Mouse (Mus musculus): Measurements from ENCODE around the gene Slc2a8.

Gene Slc2a8

DNA sequence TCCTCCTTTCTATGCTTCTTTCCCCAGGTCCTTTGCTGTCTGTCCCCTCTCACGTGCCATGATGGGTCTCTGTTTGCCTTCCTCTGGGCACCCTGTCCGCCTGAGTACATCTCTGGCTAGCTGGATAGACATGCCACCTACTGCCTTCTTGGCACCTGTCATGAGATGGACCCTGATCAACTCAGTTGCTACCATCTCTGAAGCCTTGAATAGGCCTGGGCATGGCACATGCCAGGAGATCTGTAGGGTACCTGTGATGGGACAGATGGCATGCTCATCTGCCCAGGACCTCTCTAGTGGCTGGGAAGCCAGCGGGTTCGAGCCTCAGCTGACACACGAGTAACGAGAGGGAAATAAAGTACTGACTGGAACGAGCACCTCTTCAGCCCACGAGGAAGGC is 7.7 kb downstream of the Slc2a8 start:
- no peak for ATAC-seq (ENCODE audit: insufficient number of reproducible peaks, low FRiP score, low TSS enrichment)

DNA sequence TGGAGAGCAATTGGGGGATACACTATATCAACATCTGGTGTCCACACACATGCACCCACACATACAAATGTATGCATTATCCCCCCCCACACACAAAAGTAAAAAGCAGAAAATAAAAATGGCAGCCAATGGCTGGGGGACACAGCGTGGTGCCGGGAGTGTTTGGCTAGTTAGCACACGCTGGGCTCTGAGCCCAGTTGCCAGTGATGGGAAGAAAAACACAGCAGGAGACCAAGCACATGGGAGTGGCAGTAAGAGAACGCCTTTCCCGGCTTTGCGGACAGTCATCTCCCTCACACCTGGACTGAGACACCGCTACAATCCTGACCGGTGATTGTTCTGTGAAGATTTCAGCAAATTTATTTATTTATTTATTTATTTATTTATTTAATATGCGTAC is 10.6 kb downstream of the Slc2a8 start:
- ATAC-seq (ENCODE audit: insufficient number of reproducible peaks, low FRiP score, low TSS enrichment): no peak

DNA sequence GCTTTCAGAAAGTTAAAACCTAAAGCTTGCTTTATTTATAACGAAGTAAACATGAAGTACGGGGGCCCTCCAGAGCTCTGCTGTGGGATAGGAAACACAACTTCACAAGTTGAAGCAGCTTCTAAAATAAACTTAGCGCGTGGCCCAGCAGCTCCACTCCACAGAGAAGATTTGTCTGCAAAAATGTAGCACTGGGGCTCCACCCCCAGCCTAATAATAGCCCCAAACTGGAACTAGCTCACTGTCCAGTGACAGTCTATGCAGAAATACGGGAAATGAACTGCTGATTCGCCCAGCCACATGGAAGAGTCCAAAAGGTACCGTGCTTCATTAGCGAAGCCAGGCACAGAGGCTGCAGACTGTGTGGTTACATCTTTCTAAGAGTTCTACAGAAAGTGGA is 12.6 kb downstream of the Slc2a8 start:
- ATAC-seq (ENCODE audit: insufficient number of reproducible peaks, low FRiP score, low TSS enrichment): no peak

DNA sequence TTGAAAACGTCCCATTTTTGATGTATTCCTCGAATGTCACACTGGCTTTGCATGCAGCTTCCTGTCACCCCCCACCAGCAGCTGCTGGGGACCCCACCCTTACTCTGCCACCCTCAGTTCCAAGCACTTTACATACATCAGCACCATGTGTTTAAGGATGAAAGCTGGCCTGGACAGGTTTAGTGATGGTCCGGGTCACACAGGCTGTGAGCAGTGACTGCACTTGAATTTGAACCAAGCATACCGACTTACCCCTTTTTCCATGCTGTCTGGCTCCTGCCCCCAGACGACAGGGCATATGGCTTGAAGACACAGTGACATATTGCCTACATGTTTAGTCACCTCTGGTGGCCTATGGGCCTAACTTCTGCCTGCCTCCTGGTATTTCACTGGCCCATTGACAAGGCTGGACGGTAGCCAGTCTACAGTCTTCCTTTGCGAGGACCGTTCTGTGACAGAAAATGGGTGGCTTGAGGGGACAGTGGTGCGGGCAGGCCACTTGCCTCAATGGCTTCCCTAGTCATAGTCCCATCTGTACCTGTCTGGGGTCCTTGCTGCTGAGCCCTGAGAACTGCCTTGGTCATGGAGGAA is 13.8 kb downstream of the Slc2a8 start:
- no peak for ATAC-seq (ENCODE audit: insufficient number of reproducible peaks, low FRiP score, low TSS enrichment)

DNA sequence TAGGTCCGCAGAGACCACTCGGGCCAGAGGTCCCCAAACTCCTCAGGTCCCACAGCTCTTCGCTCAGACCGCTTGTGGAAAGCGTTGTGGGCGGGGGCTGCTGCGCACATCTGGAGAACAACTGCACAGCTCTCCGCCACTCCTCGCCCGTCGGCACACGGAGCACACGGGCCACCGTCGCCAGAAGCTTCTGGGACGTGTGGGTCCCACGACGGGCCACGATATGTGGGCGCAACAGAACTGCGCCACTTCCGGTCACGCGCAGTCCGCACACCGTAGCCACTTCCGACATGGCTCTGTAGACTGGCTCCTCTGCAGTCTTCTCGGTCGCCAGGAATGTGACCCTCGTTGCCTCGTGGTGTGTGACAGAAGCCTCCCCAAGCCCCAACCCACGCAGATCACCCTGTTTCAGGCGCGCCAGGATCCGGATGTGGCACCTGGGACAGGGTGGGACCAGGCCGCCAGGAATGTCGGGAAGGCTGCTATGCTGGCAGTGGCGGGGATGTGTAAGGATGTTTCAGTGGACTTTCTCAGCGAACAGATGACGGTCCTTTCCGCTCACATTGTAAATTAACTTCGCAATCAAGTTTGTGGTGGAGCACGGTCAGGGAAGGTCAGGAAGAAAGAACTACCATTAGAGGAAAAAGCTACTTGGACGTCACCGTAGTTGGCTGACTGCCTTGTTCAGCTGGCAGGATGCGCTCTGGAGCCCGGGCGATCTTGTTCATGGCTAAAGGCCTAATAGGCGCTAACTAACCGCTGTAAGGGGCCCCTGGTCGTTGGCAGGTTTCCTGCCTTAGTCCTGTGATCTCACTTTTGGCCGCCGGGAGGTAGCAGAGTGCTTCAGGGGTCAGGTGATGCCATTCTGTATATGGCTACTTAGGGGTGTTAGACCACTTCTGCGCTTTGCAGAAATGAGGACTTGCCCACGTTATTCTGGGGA is 14.9 kb downstream of the Slc2a8 start:
- peak; percentile 79 for ATAC-seq (ENCODE audit: insufficient number of reproducible peaks, low FRiP score, low TSS enrichment)

DNA sequence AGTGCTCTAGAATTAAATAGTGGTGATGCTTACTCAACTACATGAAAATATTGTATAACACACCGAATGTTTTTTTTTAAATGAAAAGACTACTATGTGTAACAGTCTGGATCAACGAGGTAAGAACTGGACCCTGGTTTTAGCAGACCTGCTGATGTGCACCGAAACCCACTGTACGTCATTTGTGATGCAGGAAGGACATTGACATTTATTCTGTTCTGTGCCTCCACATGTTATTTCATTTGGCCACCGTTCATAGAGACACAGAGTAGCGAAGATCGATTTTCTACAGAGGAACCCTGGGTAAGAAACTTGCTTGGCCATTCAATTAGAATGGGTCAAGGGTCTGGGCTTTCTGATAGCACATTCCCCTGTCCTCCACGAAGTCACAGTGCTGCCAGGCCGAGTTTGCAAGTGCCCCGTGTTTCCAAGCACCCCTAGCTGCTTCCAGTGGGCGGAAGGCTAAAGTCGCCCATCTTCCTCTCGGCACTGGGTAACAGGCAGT is 15.6 kb downstream of the Slc2a8 start:
- ATAC-seq (ENCODE audit: insufficient number of reproducible peaks, low FRiP score, low TSS enrichment): no peak

DNA sequence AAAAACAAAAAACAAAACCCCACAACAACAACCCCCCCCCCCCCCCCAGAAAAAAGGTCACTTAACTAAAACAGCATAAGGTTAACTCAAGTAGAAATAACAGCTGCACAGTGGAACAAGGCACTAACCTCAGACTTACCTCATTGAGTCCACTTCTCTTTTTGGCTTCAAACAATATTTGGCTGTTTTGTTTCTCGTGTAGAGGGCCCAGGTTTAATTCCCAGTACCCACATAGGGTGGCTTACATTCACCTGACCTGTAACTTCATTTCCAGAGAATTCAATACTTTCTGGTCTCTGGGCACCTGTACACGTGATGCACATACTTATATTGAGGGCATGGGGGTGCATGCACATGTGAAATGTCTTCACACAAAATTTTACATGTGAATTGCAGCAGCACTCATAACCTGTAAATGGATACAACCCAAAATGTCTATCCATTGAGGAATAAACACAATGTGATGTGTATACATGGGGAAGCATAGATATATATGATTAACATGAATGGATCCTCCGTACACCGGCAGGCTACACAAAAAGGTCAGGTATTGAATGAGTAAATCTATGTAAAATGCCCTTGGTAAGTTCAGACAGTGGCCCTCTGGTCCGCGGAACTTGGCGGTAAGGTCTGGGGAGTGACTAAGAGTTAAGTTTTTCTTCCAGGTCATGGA is 16.2 kb downstream of the Slc2a8 start:
- no peak for ATAC-seq (ENCODE audit: insufficient number of reproducible peaks, low FRiP score, low TSS enrichment)

DNA sequence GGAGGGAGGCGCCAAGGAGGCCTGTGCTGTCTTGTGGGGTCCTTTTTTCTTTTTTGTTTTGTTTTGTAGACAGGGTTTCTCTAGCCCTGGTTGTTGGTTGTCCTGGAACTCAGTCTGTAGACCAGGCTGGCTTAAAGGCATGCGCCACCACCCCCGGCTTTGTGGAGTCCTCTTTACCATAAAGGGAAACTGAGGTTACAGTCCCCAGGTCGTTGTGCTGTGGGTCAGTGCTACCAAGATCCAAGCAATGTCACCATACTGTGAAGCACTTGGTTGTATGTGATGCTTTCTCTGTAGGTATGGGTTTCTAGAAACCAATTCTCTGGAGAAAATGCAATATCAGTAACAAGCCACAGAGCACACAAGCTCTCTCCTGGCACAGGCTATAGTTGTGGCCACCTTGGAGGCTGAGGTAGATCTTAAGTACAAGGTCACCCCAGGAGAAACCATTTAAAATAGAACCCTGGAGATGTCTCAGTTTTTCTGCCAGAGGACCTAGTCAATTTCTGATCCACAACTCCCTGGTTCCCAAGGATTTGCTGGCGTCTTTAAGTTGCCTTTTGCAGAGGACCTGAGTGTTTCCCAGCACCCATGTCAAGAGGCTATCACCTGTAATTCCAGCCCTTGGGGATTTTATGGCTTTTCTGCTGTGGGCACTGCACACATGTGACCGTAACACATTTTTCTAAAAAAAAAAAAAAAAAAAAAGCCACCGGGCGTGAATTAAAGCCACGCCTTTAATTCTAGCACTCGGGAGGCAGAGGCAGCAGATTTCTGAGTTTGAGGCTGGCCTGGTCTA is 17.0 kb downstream of the Slc2a8 start:
- ATAC-seq (ENCODE audit: insufficient number of reproducible peaks, low FRiP score, low TSS enrichment): no peak

DNA sequence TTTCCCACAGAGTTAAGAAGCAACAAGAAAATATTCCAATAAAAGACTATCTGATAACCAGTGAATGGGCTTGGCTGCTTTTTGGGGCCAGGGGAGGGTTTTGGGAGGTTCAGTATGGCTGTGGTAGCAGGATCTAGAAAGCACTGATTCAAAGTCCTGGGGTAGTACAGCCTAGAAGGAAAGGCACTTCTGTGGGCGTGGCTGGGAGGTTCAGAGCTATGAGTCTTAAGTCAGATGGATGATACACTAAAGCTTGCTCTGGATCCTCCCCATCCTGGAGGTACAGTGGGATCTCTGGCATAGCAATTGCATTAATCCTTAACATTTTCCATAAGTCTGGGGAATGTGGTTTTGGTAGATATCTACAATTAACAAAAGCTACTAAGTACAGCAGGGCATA is 17.9 kb downstream of the Slc2a8 start:
- no peak for ATAC-seq (ENCODE audit: insufficient number of reproducible peaks, low FRiP score, low TSS enrichment)

DNA sequence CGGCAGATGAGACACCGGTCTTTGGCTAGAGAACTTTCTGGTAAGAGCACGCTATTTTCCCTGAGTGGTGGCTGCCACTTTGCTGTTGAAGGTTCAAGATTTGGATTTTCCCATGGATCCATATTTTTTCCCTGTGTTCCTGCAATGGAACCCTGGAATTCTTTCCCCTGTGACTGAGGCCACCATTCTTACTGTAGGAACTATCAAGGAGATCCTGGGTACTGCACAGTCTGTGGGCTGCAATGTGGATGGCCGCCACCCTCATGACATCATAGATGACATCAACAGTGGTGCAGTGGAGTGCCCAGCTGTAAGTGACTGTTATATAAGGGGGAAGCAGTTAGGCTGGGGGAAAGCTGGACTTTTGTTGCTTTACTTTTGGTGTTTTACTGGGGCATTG is 18.3 kb downstream of the Slc2a8 start:
- no peak for ATAC-seq (ENCODE audit: insufficient number of reproducible peaks, low FRiP score, low TSS enrichment)

DNA sequence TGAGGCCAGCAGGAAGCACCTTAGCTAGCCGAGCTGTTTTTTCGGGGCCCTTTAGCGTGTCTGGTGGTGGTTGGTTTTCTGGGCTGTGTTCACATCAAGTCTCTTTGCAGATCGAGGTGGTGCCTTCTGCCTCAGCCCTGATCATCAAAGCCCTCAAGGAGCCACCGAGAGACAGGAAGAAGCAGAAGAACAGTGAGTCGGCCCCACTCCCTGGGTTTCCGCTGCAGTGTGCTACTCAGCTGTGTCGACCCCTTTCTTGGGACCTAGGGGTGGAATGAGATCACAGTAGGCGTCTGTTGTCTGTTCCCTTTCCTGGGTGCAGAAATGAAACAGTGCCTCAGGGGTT is 19.0 kb downstream of the Slc2a8 start:
- no peak for ATAC-seq (ENCODE audit: insufficient number of reproducible peaks, low FRiP score, low TSS enrichment)

DNA sequence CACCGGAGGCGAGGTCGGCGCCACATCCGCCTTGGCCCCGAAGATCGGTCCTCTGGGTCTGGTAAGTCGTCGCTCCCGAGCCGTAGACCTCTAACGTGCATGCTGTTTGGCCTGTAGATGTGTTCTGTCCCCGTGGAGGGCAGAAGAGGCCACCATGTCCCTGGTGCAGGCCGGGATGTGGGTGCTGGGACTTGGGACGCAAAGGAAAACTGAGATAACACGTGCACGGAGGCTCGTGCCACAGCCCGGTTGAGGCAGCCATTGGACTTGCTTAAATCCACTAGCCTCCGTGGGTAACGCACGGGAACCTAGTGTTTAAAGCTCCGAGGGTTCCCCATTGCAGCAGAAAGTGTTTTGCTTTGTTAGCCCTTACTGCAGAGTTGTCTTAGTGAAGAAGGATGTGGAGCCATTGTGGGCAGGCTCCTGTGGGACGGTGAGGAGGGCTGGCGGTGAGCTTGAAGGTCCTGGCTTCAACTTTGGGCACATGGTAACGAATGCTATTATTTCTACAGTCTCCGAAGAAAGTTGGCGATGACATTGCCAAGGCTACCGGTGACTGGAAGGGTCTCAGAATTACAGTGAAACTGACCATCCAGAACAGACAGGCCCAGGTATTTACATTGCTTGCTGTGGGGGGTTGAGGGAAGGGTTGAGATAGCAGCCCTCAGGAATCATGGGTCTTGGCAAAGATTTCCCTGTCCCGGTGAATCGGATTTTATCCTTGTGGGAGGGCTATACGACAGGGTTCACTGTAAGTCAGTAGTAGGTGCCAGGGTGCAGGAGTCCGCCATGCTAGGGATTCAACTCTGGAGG is 19.6 kb downstream of the Slc2a8 start:
- no peak for ATAC-seq (ENCODE audit: insufficient number of reproducible peaks, low FRiP score, low TSS enrichment)

DNA sequence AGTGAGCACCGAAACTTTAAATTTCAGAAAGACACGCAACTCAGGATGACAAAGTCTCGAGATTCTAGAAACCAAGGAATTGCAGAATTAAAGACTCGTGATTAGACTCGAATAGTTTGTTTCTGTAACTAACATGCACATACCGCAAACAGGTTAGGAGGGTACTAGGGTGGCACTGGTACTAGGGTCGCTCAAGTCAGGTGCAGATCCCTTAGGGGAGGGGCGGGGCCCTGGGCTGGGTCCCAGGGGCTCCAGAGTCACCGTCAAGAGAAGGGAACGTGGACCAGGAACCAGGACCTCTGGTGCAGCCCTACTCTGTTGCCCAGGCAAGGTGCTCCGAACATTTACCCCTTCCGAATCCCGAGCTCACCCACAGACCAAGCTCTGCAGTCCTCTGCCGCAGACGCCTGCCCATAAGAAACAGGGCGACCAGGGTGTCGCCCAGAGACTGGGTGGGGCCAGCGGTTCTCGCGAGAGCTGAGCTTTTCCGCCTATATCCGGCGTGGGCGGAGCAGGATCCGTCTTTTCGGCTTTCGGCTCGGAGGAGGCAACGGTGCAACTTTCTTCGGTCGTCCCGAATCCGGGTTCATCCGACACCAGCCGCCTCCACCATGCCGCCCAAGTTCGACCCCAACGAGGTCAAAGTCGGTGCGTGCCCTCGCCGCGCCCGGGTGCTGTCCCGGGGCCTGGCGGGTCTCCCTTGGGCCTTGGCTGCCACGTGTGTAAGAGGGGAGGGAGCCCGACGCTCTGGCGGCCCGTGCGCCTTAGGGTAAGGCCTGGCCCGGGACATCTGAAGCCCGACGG is 20.5 kb downstream of the Slc2a8 start, which contains the start of the genes Rpl12 and Lrsam1:
Gene Rpl12, plus strand, starts transcription at position 368 of the 804 bp plus-strand sequence.
Gene Lrsam1, minus strand, starts transcription at position 423 of the 804 bp plus-strand sequence.
- ATAC-seq (ENCODE audit: insufficient number of reproducible peaks, low FRiP score, low TSS enrichment): peak; percentile 91

DNA sequence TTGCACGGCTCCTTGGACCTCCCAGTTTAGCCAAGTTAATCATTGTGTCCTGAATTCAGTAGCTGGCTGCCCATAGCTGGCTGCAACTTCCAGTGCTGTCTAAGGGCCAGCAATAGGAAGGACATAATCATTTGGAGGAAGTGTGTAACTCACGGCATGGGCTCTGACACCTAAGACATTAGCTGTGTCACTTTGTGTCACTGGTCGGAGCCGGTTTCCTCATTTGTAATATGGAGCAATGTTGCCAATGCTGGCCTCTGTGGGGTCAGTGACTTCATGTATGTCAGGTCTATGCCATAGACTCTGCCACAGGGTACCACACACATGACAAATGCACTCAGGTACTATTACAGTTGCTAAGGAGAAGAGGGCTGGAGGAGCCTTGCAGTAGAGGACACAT is 21.6 kb downstream of the Slc2a8 start:
- no peak for ATAC-seq (ENCODE audit: insufficient number of reproducible peaks, low FRiP score, low TSS enrichment)

DNA sequence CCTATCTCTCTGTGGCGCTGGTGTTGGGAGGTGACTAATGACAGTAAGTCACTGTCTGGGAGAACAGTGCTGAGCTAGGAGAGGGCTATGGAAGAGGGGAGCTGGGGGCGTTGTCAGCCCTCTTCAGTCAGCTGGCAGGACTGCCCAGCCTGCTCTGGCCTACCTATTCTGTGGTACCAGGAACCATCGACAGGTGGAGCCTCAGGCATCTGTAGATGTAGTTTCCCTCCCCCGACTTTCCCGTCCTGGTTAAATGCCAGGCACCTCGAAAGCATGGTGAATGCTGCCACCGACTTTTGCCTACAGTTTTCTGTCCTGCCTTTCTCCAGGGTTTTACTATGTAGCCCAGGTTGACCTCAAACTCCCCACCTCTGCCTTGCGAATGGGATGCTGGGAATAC is 24.5 kb downstream of the Slc2a8 start:
- no peak for ATAC-seq (ENCODE audit: insufficient number of reproducible peaks, low FRiP score, low TSS enrichment)

DNA sequence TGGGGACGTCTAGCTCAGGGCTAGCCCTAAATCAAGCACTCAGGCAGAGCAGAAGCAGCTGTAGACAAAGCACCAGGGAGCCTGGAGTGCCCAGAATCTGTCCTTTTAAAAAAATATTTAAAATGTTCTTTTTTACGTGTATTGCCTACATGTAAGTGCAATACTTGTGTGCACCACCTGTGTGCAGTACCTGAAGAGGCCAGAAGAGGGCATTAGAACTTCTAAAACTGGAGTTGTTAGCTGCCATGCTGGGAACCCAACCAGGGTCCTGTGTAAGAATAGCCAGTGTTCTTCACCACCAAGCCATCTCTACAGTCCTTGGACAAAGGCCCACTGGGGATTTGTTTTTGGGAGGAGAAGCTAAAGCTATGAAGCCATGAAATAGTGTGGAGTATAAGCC is 27.3 kb downstream of the Slc2a8 start:
- ATAC-seq (ENCODE audit: insufficient number of reproducible peaks, low FRiP score, low TSS enrichment): no peak

DNA sequence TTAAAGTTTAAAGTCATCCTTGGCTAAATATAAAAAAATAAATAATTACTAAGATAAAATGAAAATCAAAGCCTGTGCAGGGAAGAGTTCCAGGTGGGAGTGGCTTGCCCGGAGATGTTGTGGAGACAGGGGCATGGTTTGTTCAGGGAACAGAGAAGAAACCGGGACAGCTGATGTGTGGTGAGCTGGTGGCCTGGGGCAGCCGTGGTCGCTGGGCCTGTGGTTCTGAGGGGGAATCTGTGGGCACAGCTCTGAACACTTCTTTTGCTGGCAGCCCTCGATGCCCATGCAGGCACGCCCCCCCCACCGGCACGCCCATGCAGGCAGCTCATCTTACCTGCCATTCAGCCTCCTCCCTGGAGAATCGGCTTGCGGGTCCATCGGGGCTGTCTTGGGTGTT is 34.4 kb downstream of the Slc2a8 start:
- no peak for ATAC-seq (ENCODE audit: insufficient number of reproducible peaks, low FRiP score, low TSS enrichment)

DNA sequence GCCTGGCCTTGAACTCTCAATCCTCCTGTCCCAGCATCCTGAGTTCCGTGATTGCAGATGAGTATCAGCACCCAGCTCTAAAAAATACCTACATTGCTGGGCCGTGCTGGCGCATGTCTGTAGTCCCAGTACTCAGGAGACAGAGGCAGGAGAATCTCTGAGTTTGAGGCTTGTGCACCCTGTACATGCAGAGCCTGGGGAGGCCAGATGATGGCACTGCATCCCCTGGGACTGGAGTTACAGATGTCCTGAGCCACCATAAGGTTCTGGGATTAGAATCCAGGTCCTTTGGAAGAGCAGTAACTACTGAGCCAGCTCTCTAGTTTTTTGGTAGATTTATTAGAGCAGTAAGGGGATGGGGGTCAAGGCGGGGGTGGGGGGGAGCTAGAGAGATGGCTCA is 41.4 kb downstream of the Slc2a8 start:
- ATAC-seq (ENCODE audit: insufficient number of reproducible peaks, low FRiP score, low TSS enrichment): no peak

DNA sequence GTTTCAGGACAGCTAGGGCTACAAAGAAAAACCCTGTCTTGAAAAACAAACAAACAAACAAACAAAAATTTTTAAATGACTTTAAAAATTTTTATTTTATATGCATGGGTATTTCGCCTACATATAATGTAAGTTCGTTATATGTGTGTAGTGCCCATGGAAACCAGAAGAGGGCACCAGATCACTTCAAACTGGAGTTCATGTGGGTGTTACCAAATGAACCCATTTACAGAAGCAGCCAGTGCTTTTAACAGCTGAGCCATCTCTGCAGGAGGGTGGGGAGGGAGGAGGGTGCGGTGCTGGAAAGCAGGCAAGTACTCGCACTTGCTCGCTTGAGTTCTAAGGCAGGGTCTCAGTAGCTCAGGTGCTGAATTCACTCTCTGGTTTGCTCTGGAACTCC is 42.5 kb downstream of the Slc2a8 start:
- ATAC-seq (ENCODE audit: insufficient number of reproducible peaks, low FRiP score, low TSS enrichment): no peak
